Mouse (Mus musculus) forebrain, embryonic 15.5 days (tissue): ENCODE data around the gene Nek3. TPM values are rescaled to one million over a fixed set of nuclear protein-coding genes. Genes with fewer than 3 reads are reported as not detected.
"Not testable (repeated sequence)": the region's sequence is repeated elsewhere in the genome, so short reads cannot be mapped to it uniquely, and the experiment has no call there.

Source experiments
- ATAC-seq: fragments of 200-750 bp; cut with Nextera tagmentation; replicated peaks from 2 replicates; pipeline ENCODE4 v1.8.0; 2017; ENCODE audit warnings: mild to moderate bottlenecking, moderate TSS enrichment, moderate library complexity
- H3K27ac ChIP-seq: fragments of 300-500 bp; sonication (generic); replicated peaks from 2 replicates; pipeline ENCODE4 v1.5.1; 2015; ENCODE audit warnings: mild to moderate bottlenecking, inconsistent platforms
- H3K27me3 ChIP-seq: fragments of 300-500 bp; sonication (generic); 2 replicates; pipeline ENCODE4 v1.6.1; 2015; ENCODE audit warnings: inconsistent platforms
- H3K36me3 ChIP-seq: fragments of 300-500 bp; sonication (generic); 2 replicates; pipeline ENCODE4 v1.6.1; 2015; ENCODE audit warnings: mild to moderate bottlenecking, inconsistent platforms
- H3K4me1 ChIP-seq: fragments of 300-500 bp; sonication (generic); 2 replicates; pipeline ENCODE4 v1.6.1; 2015; ENCODE audit warnings: inconsistent platforms
- H3K4me2 ChIP-seq: fragments of 300-500 bp; sonication (generic); replicated peaks from 2 replicates; pipeline ENCODE4 v1.6.1; 2015; ENCODE audit warnings: mild to moderate bottlenecking, inconsistent platforms
- H3K4me3 ChIP-seq: fragments of 300-500 bp; sonication (generic); 2 replicates; pipeline ENCODE4 v1.5.1; 2015; ENCODE audit warnings: mild to moderate bottlenecking, inconsistent platforms
- H3K9ac ChIP-seq: fragments of 300-500 bp; sonication (generic); replicated peaks from 2 replicates; pipeline ENCODE4 v1.6.1; 2015; ENCODE audit warnings: mild to moderate bottlenecking, inconsistent platforms
- H3K9me3 ChIP-seq: fragments of 300-500 bp; sonication (generic); 2 replicates; pipeline ENCODE4 v1.6.1; 2016; ENCODE audit warnings: inconsistent platforms
- WGBS: fragments of 180-500 bp; shearing (Covaris S2); methylation state at CpG from one replicate; pipeline ENCODE4 v1.1.7; 2015; ENCODE audit warnings: mixed read lengths; 5-methylcytosine and 5-hydroxymethylcytosine counted together
- polyA plus RNA-seq: library from polyadenylated mRNA; unstranded; fragments of >200 nt; fragmentation: Nextera tagmentation; extraction: Ambion mirVana; gene quantifications from 2 replicates; pipeline ENCODE4 v1.2.1, GENCODE M21; 2015

Gene Nek3
- polyA plus RNA-seq, 1 experiment from 2014 or later, result 7.6 TPM

DNA sequence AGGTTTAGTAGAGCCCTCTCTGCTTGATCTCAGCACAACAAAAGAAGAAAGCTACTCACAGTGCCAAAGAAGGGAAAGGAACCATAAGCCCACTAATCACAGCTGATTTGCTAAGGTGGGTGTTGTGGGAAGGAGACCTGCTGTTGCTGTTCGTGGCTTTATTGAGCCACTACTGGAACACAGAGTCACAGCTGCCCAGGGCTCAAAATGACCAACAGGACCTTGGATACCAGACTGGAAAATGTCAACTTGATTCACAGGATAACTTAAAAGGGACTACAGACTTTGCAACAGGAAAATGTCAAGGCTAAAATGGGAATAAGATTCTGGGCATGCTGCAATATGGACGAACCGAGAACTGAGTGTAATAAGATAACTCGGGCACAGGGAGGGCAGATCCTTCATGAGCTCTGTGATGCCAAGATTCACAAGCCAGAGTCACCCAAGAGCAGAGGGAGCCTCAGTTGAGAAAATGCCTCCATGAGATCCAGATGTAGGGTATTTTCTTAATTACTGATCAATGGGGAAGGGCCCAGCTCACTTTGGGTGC lies 24.3 kb downstream of the Nek3 start:
- no peak for ATAC-seq
- H3K4me3 ChIP-seq, result no peak overlapping the region
- WGBS, result 92% methylated on average over 4 of the region's 4 CpGs
- H3K36me3 ChIP-seq, result 0 out of 2 replicates have a peak, but pooled peaks cover 3% of the 10 kb centered on the region
- no peak overlapping the region for H3K4me2 ChIP-seq
- H3K4me1 ChIP-seq, result no peaks in the 10 kb centered on the region
- H3K27me3 ChIP-seq, result no peaks in the 10 kb centered on the region
- no peak overlapping the region for H3K9ac ChIP-seq
- no peaks in the 10 kb centered on the region for H3K9me3 ChIP-seq
- H3K27ac ChIP-seq, result no peak overlapping the region

DNA sequence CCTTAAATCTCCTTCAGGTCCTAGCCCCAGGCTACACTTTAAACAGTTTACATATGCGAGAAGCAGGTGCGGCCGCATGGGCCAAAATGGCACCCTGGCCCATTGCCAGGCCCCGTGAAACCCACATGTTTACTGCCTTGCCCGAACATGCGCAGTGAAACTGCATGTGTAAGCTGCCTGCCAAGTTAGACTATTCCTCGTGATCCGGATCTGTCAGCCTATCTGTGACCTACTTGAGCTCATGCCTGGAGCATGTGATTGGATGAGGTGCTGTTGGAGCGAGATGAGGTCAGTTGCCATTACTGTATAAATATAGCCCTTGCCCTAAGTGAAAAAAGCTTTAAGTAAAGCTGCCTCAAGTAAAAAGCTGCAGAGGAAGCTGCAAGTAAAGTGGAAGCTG lies 29.8 kb downstream of the Nek3 start:
- H3K36me3 ChIP-seq, H3K4me3 ChIP-seq, H3K27me3 ChIP-seq, H3K4me2 ChIP-seq, H3K9ac ChIP-seq, H3K9me3 ChIP-seq, H3K27ac ChIP-seq, H3K4me1 ChIP-seq, ATAC-seq: not testable (repeated sequence)
- WGBS, result 72% methylated on average over 9 of the region's 9 CpGs

DNA sequence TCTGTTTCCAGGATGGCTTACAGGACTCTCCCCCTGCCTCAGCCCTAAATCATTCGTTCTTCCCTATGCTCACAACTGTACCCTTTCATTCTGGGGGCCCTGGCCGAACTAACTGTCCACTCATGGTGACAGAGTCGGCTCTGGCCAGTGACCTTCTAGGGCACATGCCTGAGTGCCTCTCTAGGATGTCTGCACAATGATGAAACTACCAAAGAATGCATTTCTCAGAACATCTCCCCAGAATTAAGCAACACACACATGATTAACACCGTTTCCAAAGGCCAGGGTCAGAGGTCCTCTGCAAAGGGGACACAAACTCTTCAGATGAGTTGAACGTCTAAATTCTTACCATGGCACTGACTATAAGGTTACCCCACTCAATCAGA lies 31.5 kb downstream of the Nek3 start:
- Histone ChIP-seq H3K9me3 (no peaks in the 10 kb centered on the region), H3K4me2 (no peak overlapping the region), H3K27ac (no peak overlapping the region), H3K4me1 (no peaks in the 10 kb centered on the region), H3K9ac (no peak overlapping the region), H3K36me3 (0 out of 2 replicates have a peak, but pooled peaks cover 6% of the 10 kb centered on the region), H3K27me3 (no peaks in the 10 kb centered on the region), H3K4me3 (no peak overlapping the region)
- ATAC-seq, result no peak
- 78% methylated on average over 5 of the region's 5 CpGs for WGBS

DNA sequence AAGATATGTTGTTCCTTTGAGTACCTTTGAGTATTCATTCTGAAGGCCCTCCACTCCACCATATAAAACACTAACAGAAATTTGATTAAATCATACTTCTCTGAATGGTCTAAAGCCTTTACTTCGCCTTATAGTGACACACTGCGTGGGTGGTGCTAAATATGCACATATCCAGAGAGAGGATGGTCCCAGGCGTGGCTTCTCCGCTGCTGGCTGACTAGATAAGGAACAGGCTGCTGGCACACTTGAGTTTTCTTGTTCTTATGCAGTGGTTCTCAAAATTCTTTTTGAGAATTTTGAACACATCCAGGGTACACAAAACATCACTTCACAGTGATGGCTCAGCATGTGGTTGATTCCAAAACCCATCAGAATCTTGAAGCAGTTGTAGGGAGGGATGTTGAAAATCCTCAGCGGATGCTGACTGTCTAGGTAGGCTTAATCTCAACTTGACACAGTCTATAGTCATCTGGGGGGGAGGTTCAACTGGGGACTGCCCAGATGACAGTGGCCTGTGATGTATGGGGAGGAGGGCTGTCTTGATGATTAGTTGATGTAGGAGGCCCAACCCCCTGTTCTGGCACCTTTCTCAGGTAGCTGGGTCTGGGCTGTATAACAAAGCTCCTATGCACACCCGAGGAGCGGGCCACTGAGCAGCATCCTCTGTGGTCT lies 32.0 kb downstream of the Nek3 start:
- Histone ChIP-seq H3K36me3 (0 out of 2 replicates have a peak, but pooled peaks cover 8% of the 10 kb centered on the region), H3K4me2 (no peak overlapping the region), H3K4me1 (no peaks in the 10 kb centered on the region), H3K4me3 (no peak overlapping the region), H3K9me3 (no peaks in the 10 kb centered on the region), H3K27me3 (no peaks in the 10 kb centered on the region), H3K27ac (no peak overlapping the region), H3K9ac (no peak overlapping the region)
- WGBS, result 92% methylated on average over 7 of the region's 7 CpGs
- ATAC-seq, result no peak

DNA sequence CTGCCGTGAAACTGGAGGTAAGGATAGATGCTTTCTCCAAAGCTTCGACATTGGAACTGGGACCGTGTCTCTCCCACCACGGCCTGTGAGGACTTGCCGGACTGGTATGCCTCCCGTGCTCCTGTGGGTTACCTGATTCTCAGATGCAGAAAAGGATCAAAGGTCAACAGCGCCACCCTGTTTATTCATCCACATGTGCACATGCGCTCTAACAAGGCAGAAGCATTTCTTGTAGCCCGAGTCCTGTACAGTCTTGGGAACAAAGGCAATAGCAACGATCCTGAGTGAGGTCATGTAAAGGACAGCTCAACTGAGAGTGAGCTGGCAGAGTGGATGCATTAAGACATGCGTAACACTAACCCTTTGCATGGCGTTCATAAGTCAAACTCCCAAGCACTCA lies 34.2 kb downstream of the Nek3 start:
- H3K27ac ChIP-seq, result no peak overlapping the region
- no peaks in the 10 kb centered on the region for H3K27me3 ChIP-seq
- ATAC-seq, result no peak
- 89% methylated on average over 12 of the region's 12 CpGs for WGBS
- H3K9me3 ChIP-seq, result no peaks in the 10 kb centered on the region
- no peak overlapping the region for H3K4me2 ChIP-seq
- no peaks in the 10 kb centered on the region for H3K4me1 ChIP-seq
- no peak overlapping the region for H3K9ac ChIP-seq
- H3K36me3 ChIP-seq, result 0 out of 2 replicates have a peak, but pooled peaks cover 13% of the 10 kb centered on the region
- no peak overlapping the region for H3K4me3 ChIP-seq

DNA sequence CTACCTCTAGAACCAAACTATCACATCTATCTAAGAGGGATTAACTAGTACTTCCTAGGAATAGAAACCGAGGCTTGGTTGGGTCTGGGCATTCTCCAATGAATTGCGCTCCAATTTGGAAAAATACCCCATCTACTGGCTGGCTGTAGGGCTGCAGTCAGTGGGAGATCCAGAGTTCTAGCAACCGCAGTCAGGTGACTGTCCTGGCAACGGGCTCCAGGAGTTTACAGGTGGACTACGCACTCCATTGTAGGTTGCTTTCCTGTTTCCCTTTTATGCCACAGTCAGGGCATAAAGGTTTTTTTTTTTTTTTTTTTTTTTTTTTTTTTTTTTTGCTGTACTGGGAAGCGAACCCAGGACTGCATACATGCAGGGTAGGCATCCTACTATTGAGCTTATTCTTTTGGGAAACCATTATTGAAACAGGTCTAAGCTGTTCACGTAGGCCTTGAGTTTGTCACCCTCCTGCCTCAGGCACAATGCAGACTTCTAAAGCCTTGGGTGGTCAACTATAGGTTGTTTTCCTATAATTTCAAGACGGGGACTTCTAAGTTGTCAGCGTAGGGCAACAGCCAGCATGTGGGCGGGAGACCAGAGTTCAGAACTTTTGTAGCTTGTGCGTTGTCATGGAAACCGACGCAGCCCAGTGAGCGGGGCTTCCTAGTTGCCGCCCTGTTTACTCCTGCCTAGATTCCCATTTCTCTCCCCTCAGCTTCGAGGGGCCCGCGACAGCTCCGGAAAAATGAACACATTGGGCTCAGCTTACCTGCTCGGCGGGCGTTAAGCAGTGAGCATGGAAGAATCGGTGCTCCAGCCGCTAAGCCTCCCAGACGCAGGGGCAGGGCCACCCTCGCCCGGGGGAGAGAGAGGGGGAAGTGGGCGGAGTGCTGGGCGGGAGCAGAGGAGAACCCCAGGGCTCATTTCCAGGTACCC lies 41.7 kb downstream of the Nek3 start, which contains the start of gene Nek5:
Nek5 (minus strand) TSS at position 834 of the 933 bp plus-strand sequence.
- peak; percentile 80 for ATAC-seq
- Histone ChIP-seq H3K27ac (no peak within 1 kb of the TSS), H3K36me3 (0 out of 2 replicates have a peak, but pooled peaks cover 7% of the 10 kb centered on the region), H3K4me3 (peak within 1 kb of the TSS; percentile 37), H3K4me1 (peaks cover 6% of the 10 kb centered on the region; the same call in 1 of the 2 replicates), H3K9ac (no peak within 1 kb of the TSS), H3K27me3 (0 out of 2 replicates have a peak, but pooled peaks cover 2% of the 10 kb centered on the region), H3K9me3 (no peaks in the 10 kb centered on the region), H3K4me2 (peak within 1 kb of the TSS; percentile 54)
- WGBS, result 1% methylated on average over 29 of the region's 29 CpGs

DNA sequence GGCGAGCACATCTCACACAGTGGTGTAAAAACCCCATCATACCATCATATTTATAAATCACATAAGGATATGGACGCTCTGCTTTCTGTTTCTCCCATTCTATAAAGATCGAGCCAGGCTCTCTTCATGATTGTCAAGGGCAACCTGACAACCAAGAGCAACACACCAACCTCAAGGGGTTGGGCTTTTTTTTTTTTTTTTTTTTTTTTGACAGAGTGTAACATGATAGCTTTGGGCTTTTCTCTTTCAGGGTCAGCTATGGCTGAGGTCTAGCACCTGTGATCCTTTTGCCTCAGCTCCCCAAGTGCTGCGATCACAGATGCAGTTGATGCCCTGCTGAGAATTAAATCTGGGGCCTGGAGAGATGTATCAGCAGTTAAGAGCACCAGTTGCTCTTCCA lies 59.2 kb downstream of the Nek3 start:
- Histone ChIP-seq H3K27me3 (no peaks in the 10 kb centered on the region), H3K9me3 (no peaks in the 10 kb centered on the region), H3K9ac (no peak overlapping the region), H3K4me1 (no peaks in the 10 kb centered on the region), H3K27ac (no peak overlapping the region), H3K4me2 (no peak overlapping the region), H3K4me3 (no peak overlapping the region), H3K36me3 (no peaks in the 10 kb centered on the region)
- WGBS, result 78% methylated on average over 4 of the region's 4 CpGs
- no peak for ATAC-seq

DNA sequence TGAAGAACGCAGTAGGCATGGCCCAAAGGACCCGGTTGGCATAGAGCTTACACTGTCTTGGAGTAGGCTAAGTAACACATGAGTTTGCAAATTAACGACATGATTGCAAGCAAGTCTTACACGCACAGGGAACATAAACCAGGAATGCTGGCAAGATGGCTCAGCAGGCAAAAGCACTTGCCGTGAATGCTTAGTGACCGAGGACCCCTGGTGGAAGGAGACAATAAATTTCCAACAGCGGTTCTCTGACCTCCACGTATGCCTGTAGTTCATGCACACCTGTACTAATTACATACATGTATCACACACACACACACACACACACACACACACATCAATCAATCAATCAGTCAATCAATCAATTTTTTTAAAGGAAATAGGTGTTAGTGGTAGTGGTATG lies 74.7 kb downstream of the Nek3 start:
- Histone ChIP-seq H3K27me3 (no peaks in the 10 kb centered on the region), H3K27ac (no peak overlapping the region), H3K9ac (no peak overlapping the region), H3K4me3 (no peak overlapping the region), H3K4me2 (no peak overlapping the region), H3K4me1 (no peaks in the 10 kb centered on the region), H3K9me3 (no peaks in the 10 kb centered on the region), H3K36me3 (no peaks in the 10 kb centered on the region)
- 49% methylated on average over 8 of the region's 8 CpGs for WGBS
- ATAC-seq, result no peak

DNA sequence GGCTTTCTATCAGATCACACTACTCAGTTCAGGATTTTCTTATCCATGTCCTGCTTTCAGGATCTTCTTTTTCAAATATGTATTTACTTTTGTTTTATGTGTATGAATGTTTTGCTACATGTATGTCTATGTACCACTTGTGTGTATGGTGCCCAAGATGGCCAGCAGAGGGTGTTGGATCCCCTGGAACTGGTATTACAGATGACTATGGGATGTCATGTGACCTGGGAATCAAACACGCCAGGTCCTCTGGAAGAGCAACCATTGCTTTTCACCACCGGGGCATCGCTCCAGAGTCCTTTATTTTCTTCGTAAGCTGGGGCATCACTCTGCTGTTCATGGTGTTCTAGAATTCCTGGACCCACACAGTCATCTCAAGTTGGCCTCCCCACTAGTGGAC lies 77.0 kb downstream of the Nek3 start:
- H3K4me2 ChIP-seq, result no peak overlapping the region
- no peak overlapping the region for H3K4me3 ChIP-seq
- no peaks in the 10 kb centered on the region for H3K36me3 ChIP-seq
- H3K27me3 ChIP-seq, result no peaks in the 10 kb centered on the region
- no peaks in the 10 kb centered on the region for H3K9me3 ChIP-seq
- H3K27ac ChIP-seq, result no peak overlapping the region
- no peak for ATAC-seq
- 97% methylated on average over 4 of the region's 4 CpGs for WGBS
- H3K9ac ChIP-seq, result no peak overlapping the region
- H3K4me1 ChIP-seq, result no peaks in the 10 kb centered on the region

DNA sequence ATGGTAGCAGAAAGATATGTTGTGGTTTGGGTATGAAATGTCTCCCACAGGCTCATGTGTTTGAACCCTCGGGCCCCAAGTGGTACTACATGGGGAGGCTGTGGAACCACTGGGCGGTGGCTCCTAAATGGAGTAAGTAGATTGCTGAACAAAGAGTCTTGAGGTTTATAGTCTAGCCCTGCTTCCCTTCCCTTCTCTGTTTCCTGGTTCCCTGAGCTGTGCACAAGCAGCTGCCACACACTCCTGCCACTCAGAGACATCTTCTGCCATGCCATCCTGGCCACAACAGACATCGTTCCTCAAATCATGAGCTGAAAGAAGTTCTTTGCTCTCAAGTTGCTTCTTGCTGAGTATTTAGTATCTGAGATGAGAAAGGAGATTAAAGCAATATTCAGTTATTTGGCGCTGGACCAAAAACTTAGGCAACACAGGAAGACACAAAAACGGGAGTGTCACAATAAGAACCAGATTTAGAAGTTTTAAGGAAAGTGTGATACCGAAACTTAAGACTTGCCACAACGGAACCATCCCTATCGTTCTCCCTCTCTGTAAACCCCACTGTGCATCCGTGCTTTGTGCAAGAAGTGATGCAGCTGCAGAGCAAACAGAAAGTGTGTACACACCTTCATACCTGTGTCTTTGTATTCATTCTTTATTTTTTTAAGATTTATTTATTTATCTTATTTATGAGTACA lies 86.8 kb downstream of the Nek3 start:
- H3K4me2 ChIP-seq, result no peak overlapping the region
- no peaks in the 10 kb centered on the region for H3K36me3 ChIP-seq
- no peak overlapping the region for H3K27ac ChIP-seq
- H3K27me3 ChIP-seq, result no peaks in the 10 kb centered on the region
- 87% methylated on average over 9 of the region's 9 CpGs for WGBS
- H3K4me3 ChIP-seq, result no peak overlapping the region
- no peak overlapping the region for H3K9ac ChIP-seq
- H3K9me3 ChIP-seq, result no peaks in the 10 kb centered on the region
- no peaks in the 10 kb centered on the region for H3K4me1 ChIP-seq
- ATAC-seq, result no peak
